Mouse (Mus musculus) CH12.LX (cell line): Measurements from ENCODE around the gene Vps72. TPM values are rescaled to one million over a fixed set of nuclear protein-coding genes. Genes with fewer than 3 reads are reported as not detected.

Experiments used
- DNase-seq: peaks from one replicate; pipeline ENCODE4 v3.0.0-alpha.2; 2013; ENCODE audit errors: extremely low read depth
- H3K27ac ChIP-seq: 2 replicates; pipeline ENCODE4 v1.5.1; 2012; ENCODE audit warnings: low read depth, mild to moderate bottlenecking, control low read depth, moderate library complexity; ENCODE audit not compliant: insufficient read depth
- H3K27me3 ChIP-seq: replicated peaks from 2 replicates; pipeline ENCODE3; 2012; ENCODE audit warnings: inconsistent platforms
- H3K36me3 ChIP-seq, 2 experiments: replicated peaks in 1 of 2; 2 replicates each; pipeline versions ENCODE3 to v1.6.1; 2012; ENCODE audit warnings: inconsistent platforms in 1 of 2, low read length in 1 of 2, mild to moderate bottlenecking in 1 of 2, mixed read lengths in 1 of 2, moderate library complexity in 1 of 2; ENCODE audit not compliant: control insufficient read depth in 1 of 2, insufficient read depth in 1 of 2
- H3K4me1 ChIP-seq, 2 experiments: 2 replicates each; pipeline ENCODE4 v1.6.1; 2012; ENCODE audit warnings: inconsistent platforms in 1 of 2, moderate library complexity in 1 of 2; ENCODE audit not compliant: insufficient read depth in 2 of 2, control insufficient read depth in 1 of 2
- H3K4me2 ChIP-seq: 2 replicates; pipeline ENCODE4 v1.6.1; 2012; ENCODE audit warnings: low read depth, mild to moderate bottlenecking, control low read depth; ENCODE audit not compliant: poor library complexity, insufficient read depth, severe bottlenecking
- H3K4me3 ChIP-seq, 3 experiments: fragments of 150-350 bp in 1 of 3; sonication (generic) in 1 of 3; replicated peaks in 1 of 3; 2 replicates each; pipeline versions ENCODE3 to v1.5.1; 2011 to 2012; ENCODE audit warnings: low read depth in 2 of 3, low read length in 2 of 3, mild to moderate bottlenecking in 2 of 3, moderate library complexity in 2 of 3, control low read depth in 1 of 3, improper control_type of control experiment in 1 of 3, inconsistent platforms in 1 of 3, mixed read lengths in 1 of 3; ENCODE audit not compliant: poor library complexity in 1 of 3
- H3K79me2 ChIP-seq: replicated peaks from 2 replicates; pipeline ENCODE4 v1.6.1; 2012; ENCODE audit warnings: mild to moderate bottlenecking, moderate library complexity; ENCODE audit not compliant: control insufficient read depth, poor library complexity, insufficient read depth, severe bottlenecking; ENCODE audit errors: extremely low read depth
- H3K9ac ChIP-seq: 2 replicates; pipeline ENCODE4 v1.6.1; 2012; ENCODE audit warnings: low read depth, mild to moderate bottlenecking, control low read depth, moderate library complexity; ENCODE audit not compliant: insufficient read depth
- H3K9me3 ChIP-seq: replicated peaks from 2 replicates; pipeline ENCODE3; 2012; ENCODE audit warnings: low read length, inconsistent platforms, mixed read lengths
- BHLHE40 ChIP-seq: IDR thresholded peaks from 2 replicates; pipeline ENCODE4 v1.6.1; 2011; ENCODE audit warnings: mild to moderate bottlenecking, low read depth, low read length, improper control_type of control experiment
- CHD1 ChIP-seq: IDR thresholded peaks from 2 replicates; pipeline ENCODE4 v1.6.1; 2012; ENCODE audit warnings: low read depth, low read length, improper control_type of control experiment, inconsistent platforms
- CHD2 ChIP-seq: IDR thresholded peaks from 2 replicates; pipeline ENCODE4 v1.6.1; 2011; ENCODE audit warnings: low read length, improper control_type of control experiment
- CTCF ChIP-seq, 2 experiments: IDR thresholded peaks in 1 of 2; conservative IDR thresholded peaks in 1 of 2; 2 replicates each; pipeline ENCODE4 v1.5.1; 2011 to 2012; ENCODE audit warnings: low read depth in 2 of 2, low read length in 2 of 2, improper control_type of control experiment in 1 of 2, inconsistent platforms in 1 of 2, mild to moderate bottlenecking in 1 of 2, moderate library complexity in 1 of 2
- ETS1 ChIP-seq: conservative IDR thresholded peaks from 2 replicates; pipeline ENCODE4 v1.6.1; 2012; ENCODE audit warnings: low read depth, mild to moderate bottlenecking, inconsistent platforms, low read length, improper control_type of control experiment, moderate library complexity
- GABPA ChIP-seq: IDR thresholded peaks from 2 replicates; pipeline ENCODE4 v1.6.1; 2012; ENCODE audit warnings: low read depth, low read length, improper control_type of control experiment, inconsistent platforms; ENCODE audit not compliant: insufficient replicate concordance
- HCFC1 ChIP-seq: IDR thresholded peaks from 2 replicates; pipeline ENCODE4 v1.6.1; 2012; ENCODE audit warnings: low read depth, mild to moderate bottlenecking, inconsistent platforms, low read length, improper control_type of control experiment
- IRF4 ChIP-seq: IDR thresholded peaks from 2 replicates; pipeline ENCODE4 v1.6.1; 2014; ENCODE audit warnings: low read depth, mild to moderate bottlenecking, inconsistent platforms, low read length, improper control_type of control experiment
- JUN ChIP-seq: IDR thresholded peaks from 2 replicates; pipeline ENCODE4 v1.6.1; 2011; ENCODE audit warnings: low read depth, mild to moderate bottlenecking, low read length, improper control_type of control experiment, moderate library complexity; ENCODE audit not compliant: insufficient read depth
- KAT2A ChIP-seq: IDR thresholded peaks from 2 replicates; pipeline ENCODE4 v1.6.1; 2012; ENCODE audit warnings: low read length, improper control_type of control experiment, inconsistent platforms; ENCODE audit not compliant: insufficient replicate concordance
- MAX ChIP-seq: IDR thresholded peaks from 2 replicates; pipeline ENCODE4 v1.6.1; 2011; ENCODE audit warnings: low read length, improper control_type of control experiment
- MAZ ChIP-seq: IDR thresholded peaks from 2 replicates; pipeline ENCODE4 v1.6.1; 2012; ENCODE audit warnings: low read depth, mild to moderate bottlenecking, inconsistent platforms, low read length, improper control_type of control experiment, moderate library complexity
- MXI1 ChIP-seq: IDR thresholded peaks from 2 replicates; pipeline ENCODE4 v1.6.1; 2011; ENCODE audit warnings: mild to moderate bottlenecking, low read depth, low read length, improper control_type of control experiment
- MYC ChIP-seq: IDR thresholded peaks from 2 replicates; pipeline ENCODE4 v1.6.1; 2011; ENCODE audit warnings: low read depth, mild to moderate bottlenecking, improper control_type of control experiment, low read length
- NRF1 ChIP-seq: IDR thresholded peaks from 2 replicates; pipeline ENCODE4 v1.6.1; 2014; ENCODE audit warnings: low read depth, mild to moderate bottlenecking, inconsistent platforms, low read length, improper control_type of control experiment, moderate library complexity
- PAX5 ChIP-seq: IDR thresholded peaks from 2 replicates; pipeline ENCODE4 v1.6.1; 2012; ENCODE audit warnings: low read length, inconsistent platforms, mixed read lengths
- RAD21 ChIP-seq: IDR thresholded peaks from 2 replicates; pipeline ENCODE4 v1.6.1; 2011; ENCODE audit warnings: low read depth, mild to moderate bottlenecking, low read length, improper control_type of control experiment, moderate library complexity
- SIN3A ChIP-seq: IDR thresholded peaks from 2 replicates; pipeline ENCODE4 v1.6.1; 2012; ENCODE audit warnings: low read length, improper control_type of control experiment, inconsistent platforms
- SMC3 ChIP-seq: IDR thresholded peaks from 2 replicates; pipeline ENCODE4 v1.6.1; 2011; ENCODE audit warnings: low read depth, low read length, improper control_type of control experiment
- TCF12 ChIP-seq: IDR thresholded peaks from 2 replicates; pipeline ENCODE4 v1.6.1; 2014; ENCODE audit warnings: low read depth, mild to moderate bottlenecking, inconsistent platforms, low read length, improper control_type of control experiment
- UBTF ChIP-seq: IDR thresholded peaks from 2 replicates; pipeline ENCODE4 v1.6.1; 2012; ENCODE audit warnings: low read depth, mild to moderate bottlenecking, inconsistent platforms, low read length, improper control_type of control experiment, moderate library complexity
- USF1 ChIP-seq: IDR thresholded peaks from 2 replicates; pipeline ENCODE4 v1.6.1; 2014; ENCODE audit warnings: low read depth, mild to moderate bottlenecking, inconsistent platforms, low read length, improper control_type of control experiment
- USF2 ChIP-seq: conservative IDR thresholded peaks from 2 replicates; pipeline ENCODE4 v1.6.1; 2011; ENCODE audit warnings: low read depth, low read length, improper control_type of control experiment
- ZKSCAN1 ChIP-seq: IDR thresholded peaks from 2 replicates; pipeline ENCODE4 v1.6.1; 2012; ENCODE audit warnings: low read depth, inconsistent platforms, low read length, improper control_type of control experiment, borderline replicate concordance
- ZMIZ1 ChIP-seq: IDR thresholded peaks from 2 replicates; pipeline ENCODE4 v1.6.1; 2012; ENCODE audit warnings: low read depth, mild to moderate bottlenecking, inconsistent platforms, low read length, improper control_type of control experiment
- ZNF384 ChIP-seq: IDR thresholded peaks from 2 replicates; pipeline ENCODE4 v1.6.1; 2012; ENCODE audit warnings: low read depth, low read length, improper control_type of control experiment, inconsistent platforms
- dilution Hi-C: fragments of 300-500 bp; cut with MboI; formaldehyde crosslinking; loops from 2 replicates; pipeline ENCODE4 v1.14.3; 2020; ENCODE audit warnings: low sequenced_read_pairs; ENCODE audit not compliant: extremely low pct_unique_long_range_greater_than_20kb, extremely low pct_ligation_motif_present
- in situ Hi-C: fragments of 300-500 bp; cut with MboI; formaldehyde crosslinking; loops from 3 replicates; pipeline ENCODE4 v1.14.3; 2019; ENCODE audit warnings: low sequenced_read_pairs, low pct_ligation_motif_present, low pct_unique_long_range_greater_than_20kb, mixed read lengths
- polyA plus RNA-seq: library from polyadenylated mRNA; unstranded; fragments of >175 nt; gene quantifications from 2 replicates; pipeline ENCODE4 v1.2.1, GENCODE M21; 2012; ENCODE audit warnings: low read depth; ENCODE audit not compliant: insufficient read length
- total RNA-seq, 2 experiments: library from RNA; depleted of rRNA; stranded (reverse); fragments of 300-350 nt in 1 of 2; fragments of >200 nt in 1 of 2; gene quantifications; 2 replicates each; pipeline ENCODE4 v1.2.3; 2012 to 2014

The Vps72 gene
- total and polyA plus RNA-seq, 3 experiments = 33.5 to 54.4 (median 34.1) TPM

- dilution Hi-C loops = no loop called here
- Histone ChIP-seq H3K27me3 (no peaks in the 10 kb centered on the region), H3K4me3 (peak overlapping the region; percentile 8 to 65 (median 51)), H3K9me3 (no peaks in the 10 kb centered on the region), H3K79me2 (0 out of 2 replicates have a peak, but pooled peaks cover 2% of the 10 kb centered on the region), H3K27ac (no peak overlapping the region), H3K9ac (0 out of 2 replicates have a peak overlapping the region, but pooled peaks have one; percentile 26), H3K4me1 (peaks cover 11 to 29% of the 10 kb centered on the region in 2 experiments), H3K4me2 (peak overlapping the region; percentile 69; the same call in 1 of the 2 replicates), H3K36me3 (peaks cover 19 to 20% of the 10 kb centered on the region in 2 experiments)
- peak; percentile 87 for DNase-seq
- no peak for TF ChIP-seq ZKSCAN1
- peak; percentile 72 for TF ChIP-seq RAD21
- no peak for TF ChIP-seq IRF4
- TF ChIP-seq USF2 = no peak
- peak; percentile 89 to 92 for TF ChIP-seq CTCF (conservative IDR thresholded peaks at IDR 0.05 in 1 of 2, IDR thresholded peaks at IDR 0.05 in 1 of 2; ENCODE audit: low read depth in 2 of 2, low read length in 2 of 2)
- TF ChIP-seq SMC3 = peak; percentile 76
- in situ Hi-C loops = loop anchor here (10.0 kb wide), 1 partner anchor 72 kb away; the partner anchor contains the start of gene Gabpb2
Observed at GRCm38 (mm10) chr3:95142617-95143011, 31.8 kb downstream of the Vps72 start.

DNA sequence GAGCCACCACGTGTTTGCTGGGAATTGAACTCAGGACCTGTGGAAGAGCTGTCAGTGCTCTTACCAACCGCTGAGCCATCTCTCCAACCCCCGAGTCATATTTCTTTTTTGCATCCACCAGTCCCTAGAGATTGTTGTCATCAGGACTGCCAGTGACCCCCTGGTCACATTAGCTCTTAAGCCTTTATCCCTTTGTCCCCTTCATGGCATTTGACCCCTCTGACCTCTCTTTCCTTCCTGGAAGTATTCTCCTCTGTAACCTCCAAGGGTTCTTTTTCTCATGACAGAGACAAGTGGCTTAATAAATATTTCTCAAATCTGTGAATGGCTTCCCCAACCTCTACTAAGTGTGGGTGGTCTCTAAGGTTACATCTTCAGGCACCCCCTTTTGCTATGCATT lies 37.1 kb downstream of the Vps72 start:
- Histone ChIP-seq H3K27ac (no peak overlapping the region), H3K79me2 (no peaks in the 10 kb centered on the region), H3K36me3 (no peaks in the 10 kb centered on the region), H3K4me3 (no peak overlapping the region), H3K4me1 (no peaks in the 10 kb centered on the region), H3K9ac (no peak overlapping the region), H3K4me2 (no peak overlapping the region), H3K9me3 (no peaks in the 10 kb centered on the region), H3K27me3 (peaks cover 11% of the 10 kb centered on the region)
- no peak for DNase-seq
- TF ChIP-seq TCF12 = no peak
- no peak for TF ChIP-seq USF2
- no peak for TF ChIP-seq BHLHE40
- no peak for TF ChIP-seq MXI1
- no peak for TF ChIP-seq GABPA
- TF ChIP-seq CHD1 = no peak
- TF ChIP-seq ZMIZ1 = no peak
- no peak for TF ChIP-seq NRF1
- TF ChIP-seq HCFC1 = no peak
- TF ChIP-seq KAT2A = no peak
- in situ Hi-C loops = loop anchor here (10.0 kb wide), 1 partner anchor 67 kb away; the partner anchor contains the start of gene Gabpb2
- dilution Hi-C loops = no loop called here

DNA sequence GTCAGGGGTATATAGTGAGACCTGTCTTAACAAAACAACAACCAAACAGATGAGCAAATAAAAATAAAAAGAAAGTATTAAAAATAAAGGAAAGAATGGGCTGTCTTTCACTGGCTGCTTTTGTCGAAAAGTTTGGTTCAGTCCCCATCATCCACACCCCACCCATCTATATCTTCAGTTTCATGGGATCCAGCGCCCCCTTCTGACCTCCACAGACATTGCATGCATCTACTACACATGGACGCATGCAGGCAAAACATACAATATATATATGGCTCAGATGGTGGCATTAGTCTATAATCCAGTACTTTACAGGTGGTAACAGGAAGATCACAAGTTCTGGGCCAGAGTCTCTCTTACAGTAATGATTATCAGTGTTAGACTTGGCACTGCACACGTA lies 43.1 kb downstream of the Vps72 start:
- Histone ChIP-seq H3K79me2 (no peaks in the 10 kb centered on the region), H3K27ac (no peak overlapping the region), H3K4me2 (no peak overlapping the region), H3K4me1 (no peaks in the 10 kb centered on the region), H3K9ac (no peak overlapping the region), H3K9me3 (no peaks in the 10 kb centered on the region), H3K4me3 (no peak overlapping the region), H3K27me3 (peaks cover 17% of the 10 kb centered on the region), H3K36me3 (no peaks in the 10 kb centered on the region)
- in situ Hi-C loops = no loop called here
- DNase-seq = peak; percentile 61
- dilution Hi-C loops = no loop called here
- no peak for TF ChIP-seq ETS1
- TF ChIP-seq MXI1 = no peak
- no peak for TF ChIP-seq PAX5
- TF ChIP-seq MAZ = no peak
- TF ChIP-seq CHD2 = no peak
- TF ChIP-seq USF1 = no peak
- no peak for TF ChIP-seq CHD1
- 0 out of 2 replicates have a peak, but pooled peaks have one; percentile 40 for TF ChIP-seq MYC
- TF ChIP-seq HCFC1 = no peak
- TF ChIP-seq JUN = no peak
- no peak for TF ChIP-seq USF2
- TF ChIP-seq SIN3A = no peak
- TF ChIP-seq CTCF (conservative IDR thresholded peaks at IDR 0.05 in 1 of 2, IDR thresholded peaks at IDR 0.05 in 1 of 2; ENCODE audit: low read depth in 2 of 2, low read length in 2 of 2) = peak; percentile 33 to 78
- TF ChIP-seq UBTF = no peak
- TF ChIP-seq SMC3 = peak; percentile 42
- TF ChIP-seq ZNF384 = no peak
- TF ChIP-seq IRF4 = no peak
- peak; percentile 68 for TF ChIP-seq RAD21
- TF ChIP-seq MAX = no peak
